In genomic region chr11:120824787-120825288, GRCm38 (mm10) we compare ENCODE assay signal across 8 mouse cellular contexts. TPM values are rescaled to one million over a fixed set of nuclear protein-coding genes. Genes with fewer than 3 reads are reported as not detected.
DNase-seq lines count a peak whose midpoint lies in the region; ATAC-seq and TF ChIP-seq lines count a peak whose summit lies in the region.

No protein-coding gene starts in this region.

- under 1% methylated on average over 21 of the region's 21 CpGs for WGBS in lung, embryonic 16.5 days
- 0% methylated on average over 16 of the region's 21 CpGs for WGBS in embryonic facial prominence, embryonic 14.5 days
- 3% methylated on average over 21 of the region's 21 CpGs for WGBS in intestine, postnatal 0 days
- 0% methylated on average over 21 of the region's 21 CpGs for WGBS in neural tube, embryonic 15.5 days

- peak overlapping the region; percentile 91 for H3K9ac ChIP-seq in lung, embryonic 16.5 days (ENCODE audit: low read length)
- peak overlapping the region; percentile 89 for H3K9ac ChIP-seq in embryonic facial prominence, embryonic 14.5 days (ENCODE audit: low read depth, low read length)
- H3K9ac ChIP-seq in intestine, postnatal 0 days (ENCODE audit: low read depth, low read length): peak overlapping the region; percentile 72
- H3K9ac ChIP-seq in neural tube, embryonic 15.5 days (replicated peaks): peak overlapping the region; percentile 92

- H3K4me2 ChIP-seq in lung, embryonic 16.5 days (ENCODE audit: low read depth, low read length): peak overlapping the region; percentile 78
- H3K4me2 ChIP-seq in embryonic facial prominence, embryonic 14.5 days (ENCODE audit: low read depth, low read length): peak overlapping the region; percentile 86
- H3K4me2 ChIP-seq in intestine, postnatal 0 days (replicated peaks; ENCODE audit: low read depth): peak overlapping the region; percentile 84
- peak overlapping the region; percentile 78 for H3K4me2 ChIP-seq in neural tube, embryonic 15.5 days

- peak overlapping the region; percentile 96 for H3K27ac ChIP-seq in lung, embryonic 16.5 days (ENCODE audit: low read length)
- peak overlapping the region; percentile 98 for H3K27ac ChIP-seq in embryonic facial prominence, embryonic 14.5 days (replicated peaks; ENCODE audit: low read depth, low read length)
- H3K27ac ChIP-seq in intestine, postnatal 0 days (ENCODE audit: low read depth, low read length): peak overlapping the region; percentile 89
- peak overlapping the region; percentile 100 for H3K27ac ChIP-seq in neural tube, embryonic 15.5 days (replicated peaks)

- peaks cover 9% of the 10 kb centered on the region for H3K36me3 ChIP-seq in lung, embryonic 16.5 days (ENCODE audit: control insufficient read depth, insufficient read depth, low read length)
- H3K36me3 ChIP-seq in embryonic facial prominence, embryonic 14.5 days (ENCODE audit: control insufficient read depth, insufficient read depth, low read length): peaks cover 34% of the 10 kb centered on the region
- H3K36me3 ChIP-seq in intestine, postnatal 0 days (ENCODE audit: control insufficient read depth, insufficient read depth): peaks cover 21% of the 10 kb centered on the region
- H3K36me3 ChIP-seq in neural tube, embryonic 15.5 days: peaks cover 16% of the 10 kb centered on the region

- no peaks in the 10 kb centered on the region for H3K9me3 ChIP-seq in lung, embryonic 16.5 days (ENCODE audit: control insufficient read depth, low read length)
- no peaks in the 10 kb centered on the region for H3K9me3 ChIP-seq in embryonic facial prominence, embryonic 14.5 days (ENCODE audit: control insufficient read depth, low read length)
- no peaks in the 10 kb centered on the region for H3K9me3 ChIP-seq in intestine, postnatal 0 days (ENCODE audit: control insufficient read depth)
- no peaks in the 10 kb centered on the region for H3K9me3 ChIP-seq in neural tube, embryonic 15.5 days (replicated peaks)

- ATAC-seq in lung, embryonic 16.5 days (ENCODE audit: low read depth): peak; percentile 4
- peak; percentile 47; the same call in 1 of the 2 replicates for ATAC-seq in embryonic facial prominence, embryonic 14.5 days (ENCODE audit: low read depth)
- ATAC-seq in intestine, postnatal 0 days: no peak
- no peak for ATAC-seq in neural tube, embryonic 15.5 days (ENCODE audit: low FRiP score)

- DNase-seq in lung, postnatal 10 days: no peak
- no peak for DNase-seq in embryonic facial prominence, embryonic 14.5 days (ENCODE audit: low spot score)
- no peak for DNase-seq in layer of hippocampus, adult 9-10 months (ENCODE audit: low spot score)
- DNase-seq in layer of hippocampus, postnatal 25 days (ENCODE audit: extremely low spot score in 1 of 2, low spot score in 1 of 2): no peak
- no peak for DNase-seq in right cerebral cortex, adult 18-20 months

- peak overlapping the region; percentile 82 for H3K4me3 ChIP-seq in lung, embryonic 16.5 days (ENCODE audit: low read length)
- peak overlapping the region; percentile 91 for H3K4me3 ChIP-seq in embryonic facial prominence, embryonic 14.5 days (ENCODE audit: low read depth, low read length)
- H3K4me3 ChIP-seq in intestine, postnatal 0 days (ENCODE audit: low read depth, low read length): peak overlapping the region; percentile 80
- H3K4me3 ChIP-seq in neural tube, embryonic 15.5 days (replicated peaks): peak overlapping the region; percentile 82

- H3K27me3 ChIP-seq in lung, embryonic 16.5 days (ENCODE audit: control insufficient read depth, insufficient read depth, low read depth, low read length): no peaks in the 10 kb centered on the region
- no peaks in the 10 kb centered on the region for H3K27me3 ChIP-seq in embryonic facial prominence, embryonic 14.5 days (replicated peaks; ENCODE audit: control insufficient read depth, insufficient read depth, low read length)
- H3K27me3 ChIP-seq in intestine, postnatal 0 days (replicated peaks; ENCODE audit: control insufficient read depth, insufficient read depth, low read length): no peaks in the 10 kb centered on the region
- no peaks in the 10 kb centered on the region for H3K27me3 ChIP-seq in neural tube, embryonic 15.5 days (replicated peaks)

- H3K4me1 ChIP-seq in lung, embryonic 16.5 days (replicated peaks; ENCODE audit: control insufficient read depth, insufficient read depth, low read length): peaks cover 27% of the 10 kb centered on the region
- peaks cover 25% of the 10 kb centered on the region for H3K4me1 ChIP-seq in embryonic facial prominence, embryonic 14.5 days (ENCODE audit: control insufficient read depth, insufficient read depth, low read length)
- peaks cover 4% of the 10 kb centered on the region; the same call in 1 of the 2 replicates for H3K4me1 ChIP-seq in intestine, postnatal 0 days (replicated peaks; ENCODE audit: control insufficient read depth, insufficient read depth, low read length)
- peaks cover 45% of the 10 kb centered on the region for H3K4me1 ChIP-seq in neural tube, embryonic 15.5 days

- TF ChIP-seq CTCF in intestine, postnatal 0 days (IDR thresholded peaks at IDR 0.05; ENCODE audit: low read depth): no peak

RNA-seq across cellular contexts. Expression of gene Fasn, which starts 0.5 kb away (rescaled TPM):
- 50.6 and 53.5 TPM in 2 replicates for polyA plus RNA-seq in lung, embryonic 16.5 days (2015; fragmentation: Nextera tagmentation; extraction: Ambion mirVana)
- 67.2 and 77.4 TPM in 2 replicates for polyA plus RNA-seq in embryonic facial prominence, embryonic 14.5 days (2014; fragmentation: Nextera tagmentation; extraction: Ambion mirVana)
- polyA plus RNA-seq in intestine, postnatal 0 days (2015; fragmentation: Nextera tagmentation; extraction: Ambion mirVana): 10.1 and 11.3 TPM in 2 replicates
- 67.9 and 71.0 TPM in 2 replicates for polyA plus RNA-seq in neural tube, embryonic 15.5 days (2015; fragmentation: Nextera tagmentation; extraction: Ambion mirVana)
- 100 to 1,000 TPM; 191 to 198 TPM for total RNA-seq in layer of hippocampus, postnatal 25 days (2021)

RNA-seq across cellular contexts. Expression of gene Dus1l, which starts 28.6 kb away (rescaled TPM):
- polyA plus RNA-seq in lung, embryonic 16.5 days (2015; fragmentation: Nextera tagmentation; extraction: Ambion mirVana): 74.0 and 80.9 TPM in 2 replicates
- 51.0 and 63.8 TPM in 2 replicates for polyA plus RNA-seq in embryonic facial prominence, embryonic 14.5 days (2014; fragmentation: Nextera tagmentation; extraction: Ambion mirVana)
- polyA plus RNA-seq in intestine, postnatal 0 days (2015; fragmentation: Nextera tagmentation; extraction: Ambion mirVana): 45.5 and 48.5 TPM in 2 replicates
- polyA plus RNA-seq in neural tube, embryonic 15.5 days (2015; fragmentation: Nextera tagmentation; extraction: Ambion mirVana): 45.4 and 52.4 TPM in 2 replicates
- 10 to 100 TPM; 45.7 to 50.0 TPM for total RNA-seq in layer of hippocampus, postnatal 25 days (2021)

RNA-seq across cellular contexts. Expression of gene Gps1, which starts 40.8 kb away (rescaled TPM):
- 187 and 188 TPM in 2 replicates for polyA plus RNA-seq in lung, embryonic 16.5 days (2015; fragmentation: Nextera tagmentation; extraction: Ambion mirVana)
- 207 and 219 TPM in 2 replicates for polyA plus RNA-seq in embryonic facial prominence, embryonic 14.5 days (2014; fragmentation: Nextera tagmentation; extraction: Ambion mirVana)
- 70.9 and 74.8 TPM in 2 replicates for polyA plus RNA-seq in intestine, postnatal 0 days (2015; fragmentation: Nextera tagmentation; extraction: Ambion mirVana)
- 266 and 277 TPM in 2 replicates for polyA plus RNA-seq in neural tube, embryonic 15.5 days (2015; fragmentation: Nextera tagmentation; extraction: Ambion mirVana)
- 100 to 1,000 TPM; 147 to 153 TPM for total RNA-seq in layer of hippocampus, postnatal 25 days (2021)

RNA-seq across cellular contexts. Expression of gene Rfng, which starts 40.8 kb away (rescaled TPM):
- 39.3 and 43.0 TPM in 2 replicates for polyA plus RNA-seq in lung, embryonic 16.5 days (2015; fragmentation: Nextera tagmentation; extraction: Ambion mirVana)
- polyA plus RNA-seq in embryonic facial prominence, embryonic 14.5 days (2014; fragmentation: Nextera tagmentation; extraction: Ambion mirVana): 32.5 and 36.9 TPM in 2 replicates
- polyA plus RNA-seq in intestine, postnatal 0 days (2015; fragmentation: Nextera tagmentation; extraction: Ambion mirVana): 22.8 and 23.7 TPM in 2 replicates
- polyA plus RNA-seq in neural tube, embryonic 15.5 days (2015; fragmentation: Nextera tagmentation; extraction: Ambion mirVana): 123 and 136 TPM in 2 replicates
- total RNA-seq in layer of hippocampus, postnatal 25 days (2021): 10 to 100 TPM; 68.8 to 74.1 TPM

Comparison
In these comparisons a context has a peak if more than half of its experiments do, and no peak if none do; other contexts are left out.
1. ATAC-seq: peak in lung, embryonic 16.5 days (single experiment) and embryonic facial prominence, embryonic 14.5 days (single experiment); none in intestine, postnatal 0 days (single experiment) and neural tube, embryonic 15.5 days (single experiment).
2. Peak in every context shown above with its lines, with median percentiles within 50 percentile points of each other: H3K27ac ChIP-seq, H3K4me2 ChIP-seq, H3K4me3 ChIP-seq and H3K9ac ChIP-seq.